Mouse (Mus musculus) hindbrain, postnatal 0 days (tissue): ENCODE measurements at regions not wholly inside any gene's neighbourhood (a gene's known extent, or its start where the extent isn't known, plus 50 kb on each side); places are given as distances from the start of the nearest gene placed in this dataset.

Source experiments
- ATAC-seq: fragments of 200-750 bp; cut with Nextera tagmentation; 2 replicates; pipeline ENCODE4 v1.8.0; 2017; ENCODE audit warnings: mild to moderate bottlenecking, moderate TSS enrichment, moderate library complexity
- DNase-seq: peaks from one replicate; pipeline ENCODE4 v3.0.0-alpha.2; 2015; ENCODE audit warnings: low spot score
- H3K27ac ChIP-seq: fragments of 300-500 bp; sonication (generic); 2 replicates; pipeline ENCODE4 v1.5.1; 2014; ENCODE audit warnings: mild to moderate bottlenecking
- H3K27me3 ChIP-seq: fragments of 300-500 bp; sonication (generic); 2 replicates; pipeline ENCODE4 v1.6.1; 2014; ENCODE audit warnings: low read length, mixed read lengths; ENCODE audit not compliant: insufficient read depth
- H3K36me3 ChIP-seq: fragments of 300-500 bp; sonication (generic); 2 replicates; pipeline ENCODE4 v1.6.1; 2014; ENCODE audit warnings: low read length, mixed read lengths; ENCODE audit not compliant: insufficient read depth
- H3K4me1 ChIP-seq: fragments of 300-500 bp; sonication (generic); 2 replicates; pipeline ENCODE4 v1.6.1; 2014; ENCODE audit warnings: antibody characterized with exemption, low read length, mixed read lengths; ENCODE audit not compliant: insufficient read depth
- H3K4me2 ChIP-seq: fragments of 300-500 bp; sonication (generic); 2 replicates; pipeline ENCODE4 v1.6.1; 2014; ENCODE audit warnings: low read depth, mild to moderate bottlenecking, low read length, moderate library complexity, mixed read lengths
- H3K4me3 ChIP-seq: fragments of 300-500 bp; sonication (generic); 2 replicates; pipeline ENCODE4 v1.5.1; 2014; ENCODE audit warnings: low read length
- H3K9ac ChIP-seq: fragments of 300-500 bp; sonication (generic); replicated peaks from 2 replicates; pipeline ENCODE4 v1.6.1; 2014; ENCODE audit warnings: mild to moderate bottlenecking, low read length, moderate library complexity, mixed read lengths
- H3K9me3 ChIP-seq: fragments of 300-500 bp; sonication (generic); 2 replicates; pipeline ENCODE4 v1.6.1; 2016; ENCODE audit warnings: low read length, mixed read lengths
- CTCF ChIP-seq: IDR thresholded peaks from 2 replicates; pipeline ENCODE4 v1.5.1; 2016; ENCODE audit warnings: antibody characterized with exemption, control low read depth, low read depth
- WGBS: fragments of 180-500 bp; shearing (Covaris S2); extraction: QIAGEN DNeasy Blood & Tissue Kit; methylation state at CpG from one replicate; pipeline ENCODE4 v1.1.7; 2014; 5-methylcytosine and 5-hydroxymethylcytosine counted together

- DNase-seq, result no peak
- Histone ChIP-seq H3K36me3 (no peaks in the 10 kb centered on the region), H3K27me3 (no peaks in the 10 kb centered on the region), H3K4me2 (no peak overlapping the region), H3K9me3 (no peaks in the 10 kb centered on the region), H3K27ac (no peak overlapping the region), H3K9ac (no peak overlapping the region), H3K4me1 (no peaks in the 10 kb centered on the region), H3K4me3 (no peak overlapping the region)
- no peak for TF ChIP-seq CTCF
- 44% methylated on average over 5 of the region's 5 CpGs for WGBS
- no peak for ATAC-seq
These were observed 168.7 kb downstream of the Tfap2a start for GRCm38 (mm10) chr13:40569461-40569860.

GRCm38 (mm10) chr13:40567821-40568220 is 170.4 kb downstream of the Tfap2a start:
- DNase-seq, result no peak
- TF ChIP-seq CTCF, result no peak
- no peaks in the 10 kb centered on the region for H3K27me3 ChIP-seq
- no peak overlapping the region for H3K27ac ChIP-seq
- H3K4me1 ChIP-seq, result no peaks in the 10 kb centered on the region
- H3K4me2 ChIP-seq, result no peak overlapping the region
- no peak overlapping the region for H3K4me3 ChIP-seq
- ATAC-seq, result no peak
- no peak overlapping the region for H3K9ac ChIP-seq
- 92% methylated on average over 3 of the region's 3 CpGs for WGBS
- no peaks in the 10 kb centered on the region for H3K9me3 ChIP-seq
- no peaks in the 10 kb centered on the region for H3K36me3 ChIP-seq

GRCm38 (mm10) chr13:40564351-40564750 is 173.8 kb downstream of the Tfap2a start:
- no peaks in the 10 kb centered on the region for H3K4me1 ChIP-seq
- H3K27ac ChIP-seq, result no peak overlapping the region
- H3K9me3 ChIP-seq, result no peaks in the 10 kb centered on the region
- no peak overlapping the region for H3K9ac ChIP-seq
- DNase-seq (no peak), ATAC-seq (no peak)
- H3K4me2 ChIP-seq, result no peak overlapping the region
- no peaks in the 10 kb centered on the region for H3K36me3 ChIP-seq
- H3K27me3 ChIP-seq, result no peaks in the 10 kb centered on the region
- TF ChIP-seq CTCF, result no peak
- no peak overlapping the region for H3K4me3 ChIP-seq

GRCm38 (mm10) chr13:40554368-40554767 is 183.8 kb downstream of the Tfap2a start:
- no peak overlapping the region for H3K4me2 ChIP-seq
- no peak overlapping the region for H3K27ac ChIP-seq
- WGBS, result 59% methylated on average over 7 of the region's 7 CpGs
- H3K9me3 ChIP-seq, result no peaks in the 10 kb centered on the region
- H3K36me3 ChIP-seq, result no peaks in the 10 kb centered on the region
- H3K4me3 ChIP-seq, result no peak overlapping the region
- no peak overlapping the region for H3K9ac ChIP-seq
- H3K27me3 ChIP-seq, result no peaks in the 10 kb centered on the region
- H3K4me1 ChIP-seq, result no peaks in the 10 kb centered on the region
- no peak for DNase-seq
- no peak for TF ChIP-seq CTCF
- ATAC-seq, result no peak

- TF ChIP-seq CTCF, result no peak
- H3K4me3 ChIP-seq, result no peak overlapping the region
- DNase-seq, result no peak
- no peaks in the 10 kb centered on the region for H3K4me1 ChIP-seq
- H3K4me2 ChIP-seq, result no peak overlapping the region
- H3K9me3 ChIP-seq, result no peaks in the 10 kb centered on the region
- H3K9ac ChIP-seq, result no peak overlapping the region
- H3K36me3 ChIP-seq, result no peaks in the 10 kb centered on the region
- ATAC-seq, result no peak
- no peak overlapping the region for H3K27ac ChIP-seq
- H3K27me3 ChIP-seq, result no peaks in the 10 kb centered on the region
These were observed 164.3 kb upstream of the Ofcc1 start for GRCm38 (mm10) chr13:40525501-40525900.

- H3K9me3 ChIP-seq, result no peaks in the 10 kb centered on the region
- DNase-seq (no peak), ATAC-seq (no peak)
- no peaks in the 10 kb centered on the region for H3K4me1 ChIP-seq
- no peaks in the 10 kb centered on the region for H3K27me3 ChIP-seq
- H3K36me3 ChIP-seq, result no peaks in the 10 kb centered on the region
- H3K27ac ChIP-seq, result no peak overlapping the region
- no peak overlapping the region for H3K4me2 ChIP-seq
- H3K4me3 ChIP-seq, result no peak overlapping the region
- no peak for TF ChIP-seq CTCF
- H3K9ac ChIP-seq, result no peak overlapping the region
- 63% methylated on average over 2 of the region's 2 CpGs for WGBS
These were observed 161.9 kb upstream of the Ofcc1 start for GRCm38 (mm10) chr13:40523115-40523514.

GRCm38 (mm10) chr13:40518180-40518579 is 156.9 kb upstream of the Ofcc1 start:
- no peak overlapping the region for H3K4me2 ChIP-seq
- H3K36me3 ChIP-seq, result no peaks in the 10 kb centered on the region
- TF ChIP-seq CTCF, result no peak
- ATAC-seq (no peak), DNase-seq (no peak)
- no peaks in the 10 kb centered on the region for H3K9me3 ChIP-seq
- H3K9ac ChIP-seq, result no peak overlapping the region
- no peak overlapping the region for H3K27ac ChIP-seq
- 68% methylated on average over 4 of the region's 4 CpGs for WGBS
- no peaks in the 10 kb centered on the region for H3K4me1 ChIP-seq
- H3K27me3 ChIP-seq, result no peaks in the 10 kb centered on the region
- H3K4me3 ChIP-seq, result no peak overlapping the region

- Histone ChIP-seq H3K4me1 (no peaks in the 10 kb centered on the region), H3K4me3 (no peak overlapping the region), H3K27ac (no peak overlapping the region), H3K9me3 (no peaks in the 10 kb centered on the region), H3K9ac (no peak overlapping the region), H3K4me2 (no peak overlapping the region), H3K36me3 (no peaks in the 10 kb centered on the region), H3K27me3 (no peaks in the 10 kb centered on the region)
- ATAC-seq (no peak), DNase-seq (no peak)
- 64% methylated on average over 1 of the region's 1 CpGs for WGBS
- TF ChIP-seq CTCF, result no peak
These were observed 148.0 kb upstream of the Ofcc1 start for GRCm38 (mm10) chr13:40509290-40509689.
